9 mouse cellular contexts compared by ENCODE assay signal in the genomic region with DNA sequence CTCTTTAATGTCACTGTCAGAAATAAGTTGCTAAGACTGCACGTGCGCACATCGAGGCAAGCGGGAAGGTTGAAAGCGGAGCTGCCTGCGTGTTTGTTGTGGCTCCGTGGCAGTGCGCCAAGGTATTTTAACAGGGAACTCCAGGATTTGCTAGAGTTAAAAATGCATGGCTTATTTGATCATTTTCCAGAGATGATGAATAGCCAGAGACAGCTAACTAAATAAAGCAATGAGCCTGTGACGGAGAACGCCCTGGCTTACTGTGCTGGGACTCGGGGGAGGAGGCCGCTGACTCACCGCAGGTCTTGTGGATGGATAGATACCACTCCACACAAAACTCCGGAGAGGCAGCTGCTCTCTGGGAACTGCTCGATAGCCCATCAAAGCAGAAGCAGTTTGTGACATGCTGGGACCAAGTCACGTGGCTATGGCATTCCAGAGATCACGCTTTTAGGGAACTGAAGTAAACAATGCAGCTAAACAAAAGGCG. TPM values are rescaled to one million over a fixed set of nuclear protein-coding genes. Genes with fewer than 3 reads are reported as not detected.
DNase-seq lines count a peak whose midpoint lies in the region; ATAC-seq and TF ChIP-seq lines count a peak whose summit lies in the region.
"Had no signal": no experiment of that assay in that cellular context is flagged by ENCODE, and none has a peak within 500 bp of the region (broad histone marks: within the 10 kb centered on the region; RNA-seq: fewer than 3 reads in every experiment).

No protein-coding gene starts in this region.

- no peaks in the 10 kb centered on the region for H3K36me3 ChIP-seq in intestine, embryonic 14.5 days (ENCODE audit: control insufficient read depth, insufficient read depth, low read length)
- H3K36me3 ChIP-seq in intestine, postnatal 0 days (ENCODE audit: control insufficient read depth, insufficient read depth), result no peaks in the 10 kb centered on the region
- peaks cover 0 to 10% of the 10 kb centered on the region in 2 experiments; a peak in 2 of 4 replicates for H3K36me3 ChIP-seq in MEL (ENCODE audit: control insufficient read depth in 1 of 2, insufficient read depth in 2 of 2, low read length in 2 of 2)
- H3K36me3 ChIP-seq in midbrain, embryonic 15.5 days (replicated peaks), result no peaks in the 10 kb centered on the region
- H3K36me3 ChIP-seq: liver, embryonic 15.5 days had no signal

- WGBS in intestine, embryonic 14.5 days, result 25% methylated on average over 18 of the region's 18 CpGs
- 43% methylated on average over 18 of the region's 18 CpGs for WGBS in intestine, postnatal 0 days
- 26% methylated on average over 18 of the region's 18 CpGs for WGBS in midbrain, embryonic 15.5 days

- no peak overlapping the region for H3K9ac ChIP-seq in intestine, embryonic 14.5 days (ENCODE audit: low read length)
- H3K9ac ChIP-seq in intestine, postnatal 0 days (ENCODE audit: low read depth, low read length), result no peak overlapping the region
- no peak overlapping the region for H3K9ac ChIP-seq in MEL (ENCODE audit: control insufficient read depth, low read depth, low read length, poor library complexity, severe bottlenecking)
- no peak overlapping the region for H3K9ac ChIP-seq in midbrain, embryonic 15.5 days
- H3K9ac ChIP-seq: liver, embryonic 15.5 days had no signal

- TF ChIP-seq POLR2A in MEL (IDR thresholded peaks at IDR 0.05; ENCODE audit: control insufficient read depth in 1 of 2, insufficient read depth in 1 of 2, low read depth in 1 of 2, low read length in 2 of 2, poor library complexity in 1 of 2), result no peak

- peaks cover 19% of the 10 kb centered on the region for H3K4me1 ChIP-seq in intestine, embryonic 14.5 days (replicated peaks; ENCODE audit: control insufficient read depth, insufficient read depth, low read length)
- no peaks in the 10 kb centered on the region for H3K4me1 ChIP-seq in intestine, postnatal 0 days (replicated peaks; ENCODE audit: control insufficient read depth, insufficient read depth, low read length)
- H3K4me1 ChIP-seq in MEL (ENCODE audit: control insufficient read depth in 1 of 2, insufficient read depth in 2 of 2, low read length in 2 of 2), result peaks cover 6 to 12% of the 10 kb centered on the region in 2 experiments; a peak in 3 of 4 replicates
- peaks cover 11% of the 10 kb centered on the region for H3K4me1 ChIP-seq in midbrain, embryonic 15.5 days

- DNase-seq in intestine, embryonic 14.5 days (ENCODE audit: low spot score), result peak; percentile 62
- DNase-seq in MEL (ENCODE audit: low read depth, low spot score), result no peak
- DNase-seq in brain, embryonic 18.5 days (ENCODE audit: low read depth, low spot score), result peak; percentile 14
- peak; percentile 59 to 66 for DNase-seq in kidney, postnatal 4 days
- DNase-seq in thymus, postnatal 14 days, result no peak

- no peak for TF ChIP-seq RAD21 in MEL (IDR thresholded peaks at IDR 0.05; ENCODE audit: low read depth, low read length)

- ATAC-seq in intestine, embryonic 14.5 days (replicated peaks; ENCODE audit: low FRiP score, low TSS enrichment, low read depth), result peak; percentile 67; the same call in 1 of the 2 replicates
- no peak for ATAC-seq in intestine, postnatal 0 days
- ATAC-seq in midbrain, embryonic 15.5 days (replicated peaks), result peak; percentile 63; the same call in 1 of the 2 replicates
- ATAC-seq in activated CD4-positive, CD25-positive, alpha-beta regulatory T cell, adult 4 months, result no peak

- peak overlapping the region; percentile 36 for H3K4me2 ChIP-seq in intestine, embryonic 14.5 days (ENCODE audit: low read length)
- no peak overlapping the region; the same call in 1 of the 2 replicates for H3K4me2 ChIP-seq in intestine, postnatal 0 days (replicated peaks; ENCODE audit: low read depth)
- H3K4me2 ChIP-seq in midbrain, embryonic 15.5 days, result peak overlapping the region; percentile 33
- H3K4me2 ChIP-seq: liver, embryonic 15.5 days had no signal

- H3K27me3 ChIP-seq in intestine, embryonic 14.5 days (replicated peaks; ENCODE audit: control insufficient read depth, insufficient read depth, low read length), result no peaks in the 10 kb centered on the region
- H3K27me3 ChIP-seq in intestine, postnatal 0 days (replicated peaks; ENCODE audit: control insufficient read depth, insufficient read depth, low read length), result no peaks in the 10 kb centered on the region
- H3K27me3 ChIP-seq in MEL (ENCODE audit: control insufficient read depth in 1 of 2, insufficient read depth in 2 of 2, low read length in 2 of 2), result no peaks in the 10 kb centered on the region
- no peaks in the 10 kb centered on the region for H3K27me3 ChIP-seq in midbrain, embryonic 15.5 days (replicated peaks)
- H3K27me3 ChIP-seq: liver, embryonic 15.5 days had no signal

- no peak overlapping the region for H3K27ac ChIP-seq in intestine, embryonic 14.5 days (ENCODE audit: low read depth)
- no peak overlapping the region for H3K27ac ChIP-seq in intestine, postnatal 0 days (ENCODE audit: low read depth, low read length)
- no peak overlapping the region for H3K27ac ChIP-seq in MEL (ENCODE audit: control insufficient read depth, low read depth, low read length)
- no peak overlapping the region for H3K27ac ChIP-seq in midbrain, embryonic 15.5 days
- H3K27ac ChIP-seq: liver, embryonic 15.5 days had no signal

- H3K4me3 ChIP-seq in intestine, embryonic 14.5 days (ENCODE audit: low read depth, low read length), result no peak overlapping the region
- H3K4me3 ChIP-seq in intestine, postnatal 0 days (ENCODE audit: low read depth, low read length), result no peak overlapping the region
- no peak overlapping the region for H3K4me3 ChIP-seq in MEL (ENCODE audit: control insufficient read depth in 1 of 2, insufficient read depth in 1 of 2, low read depth in 2 of 2, low read length in 2 of 2)
- no peak overlapping the region for H3K4me3 ChIP-seq in midbrain, embryonic 15.5 days
- H3K4me3 ChIP-seq: liver, embryonic 15.5 days had no signal

- H3K9me3 ChIP-seq in intestine, embryonic 14.5 days (ENCODE audit: control insufficient read depth, low read length), result no peaks in the 10 kb centered on the region
- no peaks in the 10 kb centered on the region for H3K9me3 ChIP-seq in intestine, postnatal 0 days (ENCODE audit: control insufficient read depth)
- H3K9me3 ChIP-seq in MEL (replicated peaks; ENCODE audit: insufficient read depth, low read length), result no peaks in the 10 kb centered on the region
- H3K9me3 ChIP-seq in midbrain, embryonic 15.5 days, result no peaks in the 10 kb centered on the region
- H3K9me3 ChIP-seq: liver, embryonic 15.5 days had no signal

- no peak for TF ChIP-seq CTCF in intestine, postnatal 0 days (IDR thresholded peaks at IDR 0.05; ENCODE audit: low read depth)
- no peak for TF ChIP-seq CTCF in MEL (IDR thresholded peaks at IDR 0.05 in 2 of 3, conservative IDR thresholded peaks at IDR 0.05 in 1 of 3; ENCODE audit: control insufficient read depth in 1 of 3, insufficient read depth in 1 of 3, low read depth in 2 of 3, low read length in 3 of 3, poor library complexity in 1 of 3, severe bottlenecking in 1 of 3)

- TF ChIP-seq EP300 in MEL (IDR thresholded peaks at IDR 0.05; ENCODE audit: low read depth in 1 of 2, low read length in 2 of 2), result no peak

- H3K79me2 ChIP-seq in MEL (ENCODE audit: control insufficient read depth, insufficient read depth, low read length, poor library complexity), result no peaks in the 10 kb centered on the region

TF ChIP-seq in MEL, 35 proteins besides CTCF, POLR2A, EP300 and RAD21:
- TF ChIP-seq USF1 (IDR thresholded peaks at IDR 0.05; ENCODE audit: low read depth, low read length) (0 out of 2 replicates have a peak, but pooled peaks have one; percentile 5), NRF1 (IDR thresholded peaks at IDR 0.05; ENCODE audit: insufficient read depth, low read depth, low read length, poor library complexity, severe bottlenecking) (no peak), MAZ (IDR thresholded peaks at IDR 0.05; ENCODE audit: low read depth, low read length) (no peak)

RNA-seq across cellular contexts. Expression of a gene that starts 30.5 kb away (rescaled TPM):
- 0.93 and 1.7 TPM in 2 replicates for polyA plus RNA-seq in intestine, embryonic 14.5 days (2014; fragmentation: Nextera tagmentation; extraction: Ambion mirVana)
- 0.76 and 0.93 TPM in 2 replicates for polyA plus RNA-seq in intestine, postnatal 0 days (2015; fragmentation: Nextera tagmentation; extraction: Ambion mirVana)
- 0.03 and 0.12 TPM in 2 replicates for total RNA-seq in MEL (2012; rRNA removed)
- polyA plus RNA-seq in MEL (2012; ENCODE audit: insufficient read depth in 1 of 2, insufficient read length in 2 of 2, low read depth in 1 of 2, low replicate concordance in 2 of 2, missing spikeins in 1 of 2), result under 1 TPM in 1 of 2 experiments, not detected in 1; 0.10 TPM
- 1.2 and 1.7 TPM in 2 replicates for polyA plus RNA-seq in midbrain, embryonic 15.5 days (2015; fragmentation: Nextera tagmentation; extraction: Ambion mirVana)
- polyA plus RNA-seq in activated CD4-positive, CD25-positive, alpha-beta regulatory T cell, adult 4 months (2017; shearing (Covaris generic)), result 100 to 1,000 TPM; 124 to 153 TPM

Comparison
In these comparisons a context has a peak if more than half of its experiments do, and no peak if none do; other contexts are left out.
1. ATAC-seq: peak in intestine, embryonic 14.5 days (single experiment) and midbrain, embryonic 15.5 days (single experiment); none in intestine, postnatal 0 days (single experiment) and activated CD4-positive, CD25-positive, alpha-beta regulatory T cell, adult 4 months (single experiment).
2. DNase-seq: peak in intestine, embryonic 14.5 days (single experiment), brain, embryonic 18.5 days (single experiment) and kidney, postnatal 4 days (2 of 2); none in MEL (single experiment) and thymus, postnatal 14 days (single experiment).
3. RNA of a gene that starts 30.5 kb away (polyA plus RNA-seq): 124 to 153 TPM in activated CD4-positive, CD25-positive, alpha-beta regulatory T cell, adult 4 months; 0.93 to 1.7 TPM in intestine, embryonic 14.5 days, 1.2 to 1.7 TPM in midbrain, embryonic 15.5 days, 0.76 to 0.93 TPM in intestine, postnatal 0 days and 0.10 TPM in MEL; every median in the first group is over 10 times any median in the second.